Mouse (Mus musculus) liver, embryonic 16.5 days (tissue): ENCODE data around the gene Slc16a1. TPM values are rescaled to one million over a fixed set of nuclear protein-coding genes. Genes with fewer than 3 reads are reported as not detected.

Source experiments
- ATAC-seq: fragments of 200-750 bp; cut with Nextera tagmentation; 2 replicates; pipeline ENCODE4 v1.8.0; 2017; ENCODE audit warnings: low read depth, mild to moderate bottlenecking, moderate number of reproducible peaks, moderate library complexity
- H3K27ac ChIP-seq: fragments of 300-500 bp; sonication (generic); 2 replicates; pipeline ENCODE4 v1.5.1; 2014; ENCODE audit warnings: mild to moderate bottlenecking, low read length
- H3K27me3 ChIP-seq: fragments of 300-500 bp; sonication (generic); 2 replicates; pipeline ENCODE4 v1.6.1; 2014; ENCODE audit warnings: low read depth, low read length, mixed read lengths; ENCODE audit not compliant: control insufficient read depth, insufficient read depth
- H3K36me3 ChIP-seq: fragments of 300-500 bp; sonication (generic); 2 replicates; pipeline ENCODE4 v1.6.1; 2014; ENCODE audit warnings: mild to moderate bottlenecking; ENCODE audit not compliant: control insufficient read depth, insufficient read depth
- H3K4me1 ChIP-seq: fragments of 300-500 bp; sonication (generic); 2 replicates; pipeline ENCODE4 v1.6.1; 2014; ENCODE audit warnings: low read depth, low read length, mixed read lengths; ENCODE audit not compliant: control insufficient read depth
- H3K4me2 ChIP-seq: fragments of 300-500 bp; sonication (generic); 2 replicates; pipeline ENCODE4 v1.6.1; 2014; ENCODE audit warnings: low read depth, low read length, mixed read lengths
- H3K4me3 ChIP-seq: fragments of 300-500 bp; sonication (generic); 2 replicates; pipeline ENCODE4 v1.5.1; 2014; ENCODE audit warnings: low read depth, mild to moderate bottlenecking, low read length
- H3K9ac ChIP-seq: fragments of 300-500 bp; sonication (generic); 2 replicates; pipeline ENCODE4 v1.6.1; 2014; ENCODE audit warnings: low read depth, low read length
- H3K9me3 ChIP-seq: fragments of 300-500 bp; sonication (generic); replicated peaks from 2 replicates; pipeline ENCODE4 v1.6.1; 2016; ENCODE audit warnings: low read length; ENCODE audit not compliant: control insufficient read depth
- WGBS: fragments of 180-500 bp; shearing (Covaris S2); extraction: QIAGEN DNeasy Blood & Tissue Kit; methylation state at CpG from one replicate; pipeline ENCODE4 v1.1.7; 2014; ENCODE audit not compliant: insufficient replicate concordance; 5-methylcytosine and 5-hydroxymethylcytosine counted together
- polyA plus RNA-seq: library from polyadenylated mRNA; unstranded; fragments of >200 nt; fragmentation: Nextera tagmentation; extraction: Ambion mirVana; gene quantifications from 2 replicates; pipeline ENCODE4 v1.2.1, GENCODE M21; 2015

Gene Slc16a1
- polyA plus RNA-seq, 1 experiment from 2014 or later: 87.5 TPM

- H3K27ac ChIP-seq: peak overlapping the region; percentile 95
- peak overlapping the region; percentile 61 for H3K9ac ChIP-seq
- ATAC-seq: peak; percentile 17
- no peaks in the 10 kb centered on the region for H3K9me3 ChIP-seq
- H3K4me1 ChIP-seq: peaks cover 48% of the 10 kb centered on the region
- H3K4me3 ChIP-seq: peak overlapping the region; percentile 58
- peak overlapping the region; percentile 82 for H3K4me2 ChIP-seq
- no peaks in the 10 kb centered on the region for H3K27me3 ChIP-seq
- 4% methylated on average over 23 of the region's 23 CpGs for WGBS
- H3K36me3 ChIP-seq: no peaks in the 10 kb centered on the region
These were observed 36.9 kb downstream of the Slc16a1 start for GRCm38 (mm10) chr3:104675258-104675851.

DNA sequence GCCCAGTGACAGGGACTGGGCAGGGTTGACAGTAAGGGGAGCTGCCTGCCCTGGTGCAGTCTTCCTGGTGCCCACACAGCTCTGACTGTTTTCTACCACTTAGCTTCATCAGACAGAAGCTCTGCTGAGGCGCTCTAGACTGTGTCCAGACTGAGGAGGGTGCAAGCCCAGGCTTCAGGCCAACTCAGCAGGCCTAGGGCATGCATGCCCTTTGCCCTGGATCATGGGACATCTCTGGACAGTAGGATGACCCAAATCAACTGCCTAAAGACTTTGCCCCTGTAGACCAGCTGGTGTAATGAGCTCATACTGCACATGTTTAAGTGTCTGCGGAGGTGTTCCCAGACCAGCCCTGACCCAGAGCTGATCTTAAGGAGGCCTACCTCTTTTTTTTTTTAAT is 39.3 kb downstream of the Slc16a1 start:
- WGBS: 82% methylated on average over 2 of the region's 2 CpGs
- H3K36me3 ChIP-seq: no peaks in the 10 kb centered on the region
- peaks cover 25% of the 10 kb centered on the region for H3K4me1 ChIP-seq
- no peak overlapping the region for H3K9ac ChIP-seq
- no peak overlapping the region for H3K4me3 ChIP-seq
- no peak overlapping the region for H3K27ac ChIP-seq
- no peaks in the 10 kb centered on the region for H3K27me3 ChIP-seq
- H3K9me3 ChIP-seq: no peaks in the 10 kb centered on the region
- H3K4me2 ChIP-seq: no peak overlapping the region
- ATAC-seq: peak; percentile 36

DNA sequence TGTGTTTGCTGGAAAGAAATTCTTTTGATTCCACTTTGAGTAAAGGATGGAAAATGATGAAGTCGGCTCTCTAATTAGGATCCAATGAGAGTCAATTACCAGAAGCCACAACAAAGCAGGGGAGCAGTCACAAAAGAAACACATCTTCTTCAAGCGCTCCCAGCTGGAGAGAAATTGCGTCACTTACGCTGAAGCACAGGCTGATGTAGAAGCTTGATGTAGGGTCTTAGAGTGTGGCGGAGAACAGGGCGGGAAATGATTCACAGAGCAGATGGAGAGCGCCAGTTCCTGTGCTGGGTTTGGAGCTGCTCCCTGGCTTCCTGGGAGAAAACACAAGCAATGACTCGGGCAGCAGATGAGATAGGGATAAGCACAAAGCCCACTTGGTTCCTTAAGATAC is 40.4 kb downstream of the Slc16a1 start:
- Histone ChIP-seq H3K4me2 (no peak overlapping the region), H3K27ac (no peak overlapping the region), H3K27me3 (no peaks in the 10 kb centered on the region), H3K9me3 (no peaks in the 10 kb centered on the region), H3K4me3 (no peak overlapping the region), H3K9ac (no peak overlapping the region), H3K36me3 (no peaks in the 10 kb centered on the region), H3K4me1 (peaks cover 18% of the 10 kb centered on the region)
- no peak for ATAC-seq
- WGBS: 79% methylated on average over 8 of the region's 8 CpGs

- WGBS: 49% methylated on average over 11 of the region's 11 CpGs
- no peaks in the 10 kb centered on the region for H3K4me1 ChIP-seq
- peak; percentile 33 for ATAC-seq
- H3K9me3 ChIP-seq: no peaks in the 10 kb centered on the region
- no peaks in the 10 kb centered on the region for H3K27me3 ChIP-seq
- H3K27ac ChIP-seq: no peak overlapping the region
- H3K36me3 ChIP-seq: no peaks in the 10 kb centered on the region
- H3K4me2 ChIP-seq: no peak overlapping the region
- no peak overlapping the region for H3K9ac ChIP-seq
- H3K4me3 ChIP-seq: no peak overlapping the region
These were observed 44.4 kb downstream of the Slc16a1 start for GRCm38 (mm10) chr3:104682671-104683504.

DNA sequence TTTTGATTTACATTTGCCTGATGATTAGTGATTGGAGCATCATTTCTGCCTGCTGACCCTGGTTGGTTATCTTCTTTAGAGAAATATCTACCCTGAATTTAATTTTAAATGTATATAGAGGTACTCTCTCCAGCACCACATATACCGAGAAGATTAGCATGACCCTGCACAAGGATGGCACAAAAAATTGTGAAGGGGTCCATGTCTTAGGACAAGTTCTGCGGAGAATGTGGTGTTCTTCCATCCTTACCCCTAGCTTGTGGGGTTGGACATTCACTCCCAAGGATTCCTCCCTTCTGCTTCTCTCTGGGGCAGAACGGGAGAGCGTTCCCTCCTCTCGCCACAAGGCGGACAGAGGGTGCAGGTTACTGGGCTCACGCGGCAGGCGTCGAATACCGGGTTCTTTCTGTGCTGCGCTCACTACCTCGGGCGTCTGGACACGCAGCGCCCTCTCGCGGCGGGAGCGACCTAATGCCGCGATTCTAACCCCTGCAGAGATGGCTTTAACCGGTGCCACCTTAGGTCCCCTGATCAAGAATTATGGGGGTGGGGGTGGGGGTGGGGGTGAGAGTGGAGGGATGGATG is 62.4 kb downstream of the Slc16a1 start:
- Histone ChIP-seq H3K27me3 (no peaks in the 10 kb centered on the region), H3K36me3 (no peaks in the 10 kb centered on the region), H3K27ac (no peak overlapping the region), H3K4me3 (no peak overlapping the region), H3K4me2 (no peak overlapping the region), H3K9me3 (no peaks in the 10 kb centered on the region), H3K4me1 (no peaks in the 10 kb centered on the region), H3K9ac (no peak overlapping the region)
- ATAC-seq: peak; percentile 51; the same call in 1 of the 2 replicates
- WGBS: 5% methylated on average over 23 of the region's 23 CpGs

GRCm38 (mm10) chr3:104701761-104702160 is 63.3 kb downstream of the Slc16a1 start:
- Histone ChIP-seq H3K4me3 (no peak overlapping the region), H3K4me1 (no peaks in the 10 kb centered on the region), H3K27me3 (no peaks in the 10 kb centered on the region), H3K4me2 (no peak overlapping the region), H3K36me3 (no peaks in the 10 kb centered on the region), H3K9ac (no peak overlapping the region), H3K27ac (no peak overlapping the region), H3K9me3 (no peaks in the 10 kb centered on the region)
- ATAC-seq: no peak
- WGBS: 61% methylated on average over 1 of the region's 1 CpGs

- Histone ChIP-seq H3K4me3 (no peak overlapping the region), H3K9ac (no peak overlapping the region), H3K27me3 (no peaks in the 10 kb centered on the region), H3K27ac (no peak overlapping the region), H3K36me3 (no peaks in the 10 kb centered on the region), H3K4me2 (no peak overlapping the region), H3K9me3 (no peaks in the 10 kb centered on the region), H3K4me1 (no peaks in the 10 kb centered on the region)
- ATAC-seq: no peak
- WGBS: 71% methylated on average over 4 of the region's 4 CpGs
These were observed 65.5 kb downstream of the Slc16a1 start for GRCm38 (mm10) chr3:104703941-104704340.

GRCm38 (mm10) chr3:104706446-104706845 is 68.0 kb downstream of the Slc16a1 start:
- ATAC-seq: no peak
- H3K9me3 ChIP-seq: no peaks in the 10 kb centered on the region
- 53% methylated on average over 2 of the region's 2 CpGs for WGBS
- H3K27me3 ChIP-seq: no peaks in the 10 kb centered on the region
- H3K4me2 ChIP-seq: no peak overlapping the region
- no peak overlapping the region for H3K4me3 ChIP-seq
- H3K27ac ChIP-seq: no peak overlapping the region
- no peaks in the 10 kb centered on the region for H3K4me1 ChIP-seq
- H3K9ac ChIP-seq: no peak overlapping the region
- no peaks in the 10 kb centered on the region for H3K36me3 ChIP-seq
